Mouse (Mus musculus): ENCODE measurements at regions not wholly inside any gene's neighbourhood (a gene's known extent, or its start where the extent isn't known, plus 50 kb on each side); places are given as distances from the start of the nearest gene placed in this dataset.

DNA sequence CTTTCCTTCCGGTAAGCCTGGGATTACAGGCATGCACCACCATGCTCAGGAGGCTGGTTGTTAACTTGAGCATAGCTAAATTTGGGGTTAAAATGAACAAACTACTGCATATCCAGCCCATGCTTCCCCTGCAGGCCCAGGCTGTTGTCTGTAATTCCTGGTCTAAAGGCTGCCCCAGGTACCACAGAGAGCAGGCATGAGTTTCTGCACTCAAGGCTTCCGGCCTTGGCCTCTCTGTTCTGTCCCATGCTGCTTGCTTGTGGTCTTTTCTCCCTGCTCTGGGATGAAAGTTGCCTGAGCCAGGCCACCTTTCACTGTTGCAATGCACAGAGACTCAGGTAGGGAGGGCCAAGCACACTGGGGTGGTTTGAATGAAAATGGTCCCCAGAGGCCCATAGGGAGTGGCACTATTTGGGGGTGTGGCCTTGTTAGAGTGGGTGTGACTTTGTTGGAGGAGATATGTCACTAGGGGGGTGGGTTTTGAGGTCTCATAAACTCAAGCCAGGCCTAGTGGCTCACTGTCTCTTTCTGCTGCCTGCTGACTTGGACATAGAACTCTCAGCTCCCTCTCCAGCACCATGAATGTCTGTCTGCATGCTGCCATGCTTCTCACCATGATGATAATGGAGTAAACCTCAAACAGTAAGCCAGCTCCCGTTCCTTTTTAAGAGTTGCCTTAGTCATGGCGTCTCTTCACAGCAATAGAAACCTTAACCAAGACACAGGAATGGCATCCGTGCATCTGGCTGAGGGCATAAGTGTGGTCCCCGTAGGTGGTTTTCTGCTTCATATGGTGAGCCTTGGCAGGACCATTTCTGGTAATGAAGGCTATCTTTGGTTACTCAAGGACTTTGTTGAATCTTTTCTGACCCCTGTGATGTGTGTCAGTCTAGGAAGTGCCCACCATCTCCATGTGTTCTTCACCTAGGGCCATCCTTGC is 86.7 kb upstream of the Zfp366 start:
- ATAC-seq, result no peak

DNA sequence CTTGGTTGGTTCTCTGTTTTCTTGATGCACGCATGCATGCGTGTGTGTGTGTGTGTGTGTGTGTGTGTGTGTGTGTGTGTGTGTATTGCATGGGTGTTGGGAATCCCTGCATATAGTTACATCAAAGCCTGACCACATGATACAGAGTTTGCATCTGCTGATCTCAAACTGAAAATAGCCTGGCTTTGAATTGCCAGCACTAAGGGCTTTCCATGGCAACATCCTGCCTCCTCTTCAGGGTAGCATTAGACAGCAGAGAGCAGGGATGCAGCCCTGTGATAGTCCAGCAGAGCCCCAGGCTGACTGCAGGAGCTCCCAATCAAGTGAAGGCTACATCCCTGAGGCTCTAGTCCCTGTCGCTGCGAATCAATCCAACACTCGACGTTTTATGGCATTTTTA is 87.8 kb upstream of the Zfp366 start:
- ATAC-seq, result no peak

GRCm38 (mm10) chr13:99095006-99095405 is 89.6 kb upstream of the Zfp366 start:
- ATAC-seq, result no peak

GRCm38 (mm10) chr13:99094221-99094620 is 90.4 kb upstream of the Zfp366 start:
- no peak for ATAC-seq

- ATAC-seq, result peak; percentile 87
Measured at GRCm38 (mm10) chr13:99093269-99093668, 91.4 kb upstream of the Zfp366 start.

GRCm38 (mm10) chr13:99092279-99092930 is 92.2 kb upstream of the Zfp366 start:
- ATAC-seq, result no peak

DNA sequence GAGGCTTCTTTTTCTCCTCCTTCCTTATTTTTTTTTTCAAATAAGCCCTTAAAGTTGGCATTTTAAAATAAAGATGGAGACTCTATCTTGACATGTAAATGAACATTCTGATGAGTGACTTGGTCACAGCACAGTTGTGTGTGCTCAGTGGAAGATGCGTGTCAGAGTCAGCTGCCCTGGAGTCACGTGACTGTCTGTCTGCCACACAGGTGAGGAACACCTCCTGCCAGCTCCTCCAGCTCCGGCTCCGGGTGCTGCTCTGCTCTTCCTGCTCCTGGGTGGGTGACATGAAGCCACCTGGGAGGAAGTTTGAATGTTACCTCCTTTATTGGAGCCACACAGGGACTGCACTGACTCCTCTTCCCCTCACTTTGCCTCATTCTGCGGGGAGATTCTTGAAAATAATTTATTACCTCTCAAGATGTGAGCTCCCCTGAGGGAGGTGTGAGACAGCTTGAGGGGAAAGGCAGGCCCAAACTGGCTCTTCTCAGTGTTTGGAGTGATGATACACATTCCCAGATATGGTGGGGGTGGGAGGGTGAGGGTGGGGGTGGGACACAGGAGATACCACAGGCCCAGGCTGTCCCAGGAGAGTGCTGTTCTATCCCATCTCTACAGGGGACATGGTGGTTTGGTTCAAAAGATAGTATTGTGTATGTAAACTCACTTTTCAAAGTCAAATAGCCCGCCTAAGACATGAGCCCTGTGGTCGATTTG is 92.9 kb upstream of the Zfp366 start:
- no peak for ATAC-seq

- ATAC-seq, result no peak
Measured at GRCm38 (mm10) chr13:99090361-99090760, 94.3 kb upstream of the Zfp366 start.

GRCm38 (mm10) chr13:99088285-99088684 is 96.3 kb upstream of the Zfp366 start:
- ATAC-seq, result no peak

- ATAC-seq, result no peak
Measured at GRCm38 (mm10) chr13:99079331-99079761, 95.0 kb upstream of the 1700024P04Rik start.

GRCm38 (mm10) chr13:99078643-99079042 is 94.3 kb upstream of the 1700024P04Rik start:
- no peak for ATAC-seq

GRCm38 (mm10) chr13:99077039-99077749 is 92.8 kb upstream of the 1700024P04Rik start:
- ATAC-seq, result no peak

GRCm38 (mm10) chr13:99075467-99075866 is 91.1 kb upstream of the 1700024P04Rik start:
- ATAC-seq, result no peak

DNA sequence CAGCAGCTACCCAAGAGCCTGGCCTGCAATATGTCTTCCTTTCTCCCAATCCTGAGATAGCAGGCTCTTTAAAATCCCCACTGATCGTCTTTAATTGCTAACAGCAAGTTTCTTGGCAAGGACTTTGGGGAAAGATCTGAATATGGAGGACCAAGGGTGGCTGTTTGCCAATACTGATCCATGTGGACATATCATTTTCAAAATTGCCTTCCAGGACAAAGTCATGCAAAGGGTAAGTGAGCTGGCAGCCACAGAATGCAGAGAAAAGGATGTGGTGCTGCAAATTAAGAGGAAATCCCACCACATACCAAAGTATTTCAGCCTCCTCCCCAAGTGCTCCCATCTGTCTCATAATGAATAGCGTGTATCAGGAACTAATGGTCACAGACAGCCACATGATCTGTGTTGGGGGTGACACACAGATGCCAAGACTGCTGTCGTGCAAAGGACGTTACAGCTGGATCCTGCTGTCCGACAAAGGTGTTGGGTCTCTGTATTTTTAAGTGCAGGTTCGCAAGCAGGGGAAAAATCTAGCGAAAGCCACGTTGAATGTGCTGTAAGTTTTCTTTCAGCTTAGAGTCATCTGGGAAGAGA is 87.6 kb upstream of the 1700024P04Rik start:
- ATAC-seq, result no peak

- ATAC-seq, result no peak
Measured at GRCm38 (mm10) chr13:99071413-99071812, 87.0 kb upstream of the 1700024P04Rik start.

DNA sequence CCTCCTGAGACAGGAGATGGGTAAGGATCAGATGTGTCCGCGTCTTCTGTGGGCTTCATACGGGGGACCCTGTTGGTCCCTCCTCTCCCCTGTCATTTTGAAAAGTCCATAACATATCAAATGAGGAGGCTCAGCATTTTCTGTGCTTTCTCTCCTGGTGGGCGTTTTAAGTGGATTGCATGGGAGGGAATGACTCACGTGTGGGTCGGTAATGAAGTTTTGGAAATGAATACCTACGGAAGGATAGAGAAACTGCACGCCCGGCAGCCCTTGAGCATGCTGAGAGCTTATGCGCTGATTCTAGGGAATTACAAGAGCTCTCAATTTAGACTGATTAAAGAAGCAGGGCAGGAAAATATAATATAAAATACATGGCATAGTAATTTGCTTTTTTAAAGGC is 85.4 kb upstream of the 1700024P04Rik start:
- ATAC-seq, result no peak

DNA sequence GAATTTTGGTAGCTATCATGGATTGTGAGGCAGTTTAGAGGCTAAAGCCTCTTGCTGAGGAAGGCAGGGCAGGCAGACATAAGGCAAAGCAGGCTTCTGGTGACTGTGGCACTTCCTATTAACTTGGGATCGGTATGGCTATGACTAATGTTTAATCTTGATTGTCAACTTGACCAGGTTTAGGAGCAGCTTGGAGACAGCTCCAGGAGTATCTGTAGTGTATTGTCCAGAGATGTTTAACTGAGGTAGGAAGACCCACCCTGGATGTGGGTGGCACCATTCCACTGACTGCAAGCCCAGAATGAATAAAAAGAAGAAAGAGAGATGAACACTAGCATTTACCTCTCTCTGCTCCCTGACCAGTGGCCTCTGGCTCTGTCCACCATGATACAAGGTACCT is 83.1 kb upstream of the 1700024P04Rik start:
- no peak for ATAC-seq

- no peak for ATAC-seq
Measured at GRCm38 (mm10) chr13:99063431-99063830, 79.1 kb upstream of the 1700024P04Rik start.

DNA sequence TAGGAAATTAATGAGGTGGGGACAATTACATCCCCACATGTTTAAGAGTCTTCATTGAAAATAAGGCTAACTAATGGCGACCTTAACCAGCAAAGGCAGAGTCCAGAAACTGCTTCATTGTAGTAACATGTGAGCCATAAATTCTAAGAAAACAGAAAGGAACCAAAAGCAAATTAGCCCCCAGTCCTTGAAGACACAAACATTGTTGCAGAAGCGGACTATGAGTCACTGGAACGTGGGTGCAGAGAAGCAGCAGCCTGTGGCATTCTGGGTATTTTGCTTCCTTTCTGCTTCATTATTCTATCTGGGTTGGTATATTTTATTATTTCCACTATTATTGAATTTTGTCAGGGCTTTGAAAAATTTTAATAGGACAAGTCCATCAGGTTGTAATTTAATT is 78.6 kb upstream of the 1700024P04Rik start:
- ATAC-seq, result no peak

DNA sequence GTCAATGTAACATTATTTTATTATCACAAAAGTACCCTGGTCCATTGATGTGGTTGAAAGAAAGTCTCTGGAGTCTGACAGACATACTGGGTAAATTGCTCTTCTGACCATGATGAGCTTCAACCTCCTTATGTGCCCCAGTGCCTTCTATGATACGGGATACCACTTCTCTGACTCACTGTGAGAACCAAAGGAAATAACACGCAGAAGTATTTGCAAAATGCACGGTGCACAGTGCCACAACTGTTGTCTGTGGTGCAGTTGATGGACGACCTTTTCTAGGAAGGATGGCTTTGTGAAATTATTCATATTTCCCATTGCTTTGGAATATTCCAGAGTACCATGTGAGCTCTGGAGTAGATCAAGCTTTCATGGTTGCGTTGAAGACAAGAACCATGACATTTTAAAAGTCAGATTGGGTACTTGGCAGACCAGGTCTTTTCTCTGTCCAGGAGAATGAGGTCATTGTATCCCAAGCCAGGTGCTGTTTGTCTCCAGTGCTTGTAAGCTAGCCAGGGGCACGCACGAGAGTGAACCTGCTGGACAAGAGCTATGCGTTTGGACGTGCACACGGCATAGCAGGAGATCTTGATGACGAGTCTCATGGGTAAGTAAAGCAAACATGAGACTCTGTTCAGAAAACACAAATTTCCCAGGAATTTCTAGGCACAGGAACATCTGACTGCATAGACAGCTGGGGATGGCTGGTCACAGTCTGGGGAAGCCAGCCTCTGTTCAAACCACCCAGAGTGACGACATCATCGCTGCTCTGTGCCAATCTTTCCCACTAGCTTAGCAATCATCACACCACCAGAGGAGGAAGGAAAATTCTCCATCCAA is 74.0 kb upstream of the 1700024P04Rik start:
- ATAC-seq, result no peak

DNA sequence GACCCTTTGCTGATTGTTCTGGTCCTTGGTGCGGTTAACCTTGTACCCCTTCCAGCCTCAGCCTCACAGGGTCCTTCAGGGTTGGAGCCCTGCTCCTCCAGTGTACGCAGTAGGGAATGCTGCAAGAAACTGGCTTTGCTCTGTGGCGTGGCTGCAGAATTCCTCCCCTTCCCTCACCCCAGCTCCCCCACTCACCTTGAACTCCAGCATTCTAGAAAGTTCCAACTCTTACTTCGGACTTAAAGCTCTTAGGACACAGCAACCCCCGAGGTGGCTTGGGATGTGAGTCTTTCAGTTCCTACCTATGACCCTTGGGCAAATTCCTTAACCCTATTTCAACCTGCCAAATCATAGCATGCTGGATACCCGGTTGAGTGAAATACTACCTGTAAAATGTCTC is 73.3 kb upstream of the 1700024P04Rik start:
- ATAC-seq, result no peak

DNA sequence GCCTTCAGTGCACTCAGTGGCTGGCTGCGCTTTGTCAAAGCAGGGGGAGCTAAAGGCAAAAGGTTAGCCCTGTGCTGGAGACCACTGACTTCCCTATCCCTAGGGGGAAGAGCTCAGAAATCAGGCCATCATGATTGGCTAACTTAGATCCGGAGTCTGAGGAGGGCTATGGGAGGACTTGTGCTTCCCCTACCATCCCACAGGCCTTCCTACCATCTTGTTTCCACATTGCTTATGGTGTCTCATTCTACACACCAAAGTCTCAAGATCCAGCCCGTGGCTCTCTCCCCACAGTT is 72.9 kb upstream of the 1700024P04Rik start:
- no peak for ATAC-seq
